Mouse (Mus musculus): ENCODE data around the gene Gm45799.
A peak's percentile ranks its signal among the peaks of the same experiment; 100 is the strongest.

The Gm45799 gene

GRCm38 (mm10) chr7:105640233-105640893 lies at the start of gene Gm45799, which contains the start of gene Arfip2:
Gm45799 (plus strand) TSS chr7:105640552.
Arfip2 (minus strand) TSS chr7:105640416.
- peak; percentile 97 for DNase-seq (ENCODE audit: low spot score)

- DNase-seq (ENCODE audit: low spot score): no peak
These were observed 37.3 kb upstream of the Gm45799 start for GRCm38 (mm10) chr7:105602860-105603623.

GRCm38 (mm10) chr7:105608467-105608866 lies 31.9 kb upstream of the Gm45799 start:
- DNase-seq (ENCODE audit: low spot score): no peak

GRCm38 (mm10) chr7:105611767-105612166 lies 28.6 kb upstream of the Gm45799 start:
- no peak for DNase-seq (ENCODE audit: low spot score)

GRCm38 (mm10) chr7:105614400-105614799 lies 26.0 kb upstream of the Gm45799 start:
- DNase-seq (ENCODE audit: low spot score): no peak

GRCm38 (mm10) chr7:105615720-105616119 lies 24.6 kb upstream of the Gm45799 start:
- no peak for DNase-seq (ENCODE audit: low spot score)

- DNase-seq (ENCODE audit: low spot score): no peak
These were observed 23.8 kb upstream of the Gm45799 start for GRCm38 (mm10) chr7:105616561-105616960.

- DNase-seq (ENCODE audit: low spot score): no peak
These were observed 22.5 kb upstream of the Gm45799 start for GRCm38 (mm10) chr7:105617810-105618209.

GRCm38 (mm10) chr7:105619701-105620100 lies 20.7 kb upstream of the Gm45799 start:
- no peak for DNase-seq (ENCODE audit: low spot score)

GRCm38 (mm10) chr7:105621053-105621452 lies 19.3 kb upstream of the Gm45799 start:
- no peak for DNase-seq (ENCODE audit: low spot score)

GRCm38 (mm10) chr7:105621646-105622292 lies 18.6 kb upstream of the Gm45799 start:
- DNase-seq (ENCODE audit: low spot score): no peak

GRCm38 (mm10) chr7:105625397-105625796 lies 15.0 kb upstream of the Gm45799 start:
- no peak for DNase-seq (ENCODE audit: low spot score)

GRCm38 (mm10) chr7:105628633-105629032 lies 11.7 kb upstream of the Gm45799 start:
- no peak for DNase-seq (ENCODE audit: low spot score)

GRCm38 (mm10) chr7:105632551-105632972 lies 7.8 kb upstream of the Gm45799 start:
- no peak for DNase-seq (ENCODE audit: low spot score)

- peak; percentile 81 for DNase-seq (ENCODE audit: low spot score)
These were observed 7.1 kb upstream of the Gm45799 start, which contains the start of gene Trim3 for GRCm38 (mm10) chr7:105633127-105633800. Trim3 (minus strand) TSS chr7:105633571.

- DNase-seq (ENCODE audit: low spot score): no peak
These were observed 6.6 kb upstream of the Gm45799 start for GRCm38 (mm10) chr7:105633801-105634135.

- no peak for DNase-seq (ENCODE audit: low spot score)
These were observed 6.0 kb upstream of the Gm45799 start for GRCm38 (mm10) chr7:105634272-105634920.

- DNase-seq (ENCODE audit: low spot score): no peak
These were observed 4.6 kb upstream of the Gm45799 start for GRCm38 (mm10) chr7:105635726-105636125.

GRCm38 (mm10) chr7:105638776-105639175 lies 1.6 kb upstream of the Gm45799 start:
- no peak for DNase-seq (ENCODE audit: low spot score)

GRCm38 (mm10) chr7:105639304-105639703 lies 1.0 kb upstream of the Gm45799 start:
- no peak for DNase-seq (ENCODE audit: low spot score)

- DNase-seq (ENCODE audit: low spot score): no peak
These were observed 596 bp upstream of the Gm45799 start, which contains the start of gene Timm10b for GRCm38 (mm10) chr7:105639756-105640155. Timm10b (plus strand) TSS chr7:105640056.

- DNase-seq (ENCODE audit: low spot score): no peak
These were observed 523 bp downstream of the Gm45799 start for GRCm38 (mm10) chr7:105640894-105641255.
